Mouse (Mus musculus) stomach, postnatal 0 days (tissue): ENCODE data around the gene Oosp1. TPM values are rescaled to one million over a fixed set of nuclear protein-coding genes. Genes with fewer than 3 reads are reported as not detected.

Experiments used
- ATAC-seq: fragments of 200-750 bp; cut with Nextera tagmentation; 2 replicates; pipeline ENCODE4 v1.8.0; 2017; ENCODE audit not compliant: low FRiP score, low TSS enrichment
- DNase-seq: peaks from one replicate; pipeline ENCODE4 v3.0.0-alpha.2; 2016; ENCODE audit warnings: low spot score
- H3K27ac ChIP-seq: fragments of 300-500 bp; sonication (generic); replicated peaks from 2 replicates; pipeline ENCODE4 v1.5.1; 2014; ENCODE audit warnings: mild to moderate bottlenecking, control low read depth
- H3K27me3 ChIP-seq: fragments of 300-500 bp; sonication (generic); 2 replicates; pipeline ENCODE4 v1.6.1; 2014; ENCODE audit warnings: low read length; ENCODE audit not compliant: control insufficient read depth, insufficient read depth
- H3K36me3 ChIP-seq: fragments of 300-500 bp; sonication (generic); 2 replicates; pipeline ENCODE4 v1.6.1; 2014; ENCODE audit warnings: low read length, mixed read lengths; ENCODE audit not compliant: control insufficient read depth, insufficient read depth
- H3K4me1 ChIP-seq: fragments of 300-500 bp; sonication (generic); replicated peaks from 2 replicates; pipeline ENCODE4 v1.6.1; 2014; ENCODE audit warnings: antibody characterized with exemption; ENCODE audit not compliant: control insufficient read depth, insufficient read depth
- H3K4me2 ChIP-seq: fragments of 300-500 bp; sonication (generic); replicated peaks from 2 replicates; pipeline ENCODE4 v1.6.1; 2014; ENCODE audit warnings: low read depth, mild to moderate bottlenecking, control low read depth, moderate library complexity
- H3K4me3 ChIP-seq: fragments of 300-500 bp; sonication (generic); 2 replicates; pipeline ENCODE4 v1.5.1; 2014; ENCODE audit warnings: low read depth, low read length, control low read depth
- H3K9ac ChIP-seq: fragments of 300-500 bp; sonication (generic); 2 replicates; pipeline ENCODE4 v1.6.1; 2014; ENCODE audit warnings: mild to moderate bottlenecking, low read length, control low read depth, mixed read lengths
- H3K9me3 ChIP-seq: fragments of 300-500 bp; sonication (generic); 2 replicates; pipeline ENCODE4 v1.6.1; 2016; ENCODE audit warnings: low read length; ENCODE audit not compliant: control insufficient read depth
- CTCF ChIP-seq: IDR thresholded peaks from 2 replicates; pipeline ENCODE4 v1.5.1; 2016; ENCODE audit warnings: antibody characterized with exemption, low read depth, mild to moderate bottlenecking, moderate library complexity
- EP300 ChIP-seq: optimal IDR thresholded peaks from 2 replicates; pipeline ENCODE3; 2016; ENCODE audit warnings: antibody characterized with exemption
- polyA plus RNA-seq: library from polyadenylated mRNA; unstranded; fragments of >200 nt; fragmentation: Nextera tagmentation; extraction: Ambion mirVana; gene quantifications from 2 replicates; pipeline ENCODE4 v1.2.1, GENCODE M21; 2015

Oosp1 gene
- polyA plus RNA-seq, 1 experiment from 2014 or later = not detected

DNA sequence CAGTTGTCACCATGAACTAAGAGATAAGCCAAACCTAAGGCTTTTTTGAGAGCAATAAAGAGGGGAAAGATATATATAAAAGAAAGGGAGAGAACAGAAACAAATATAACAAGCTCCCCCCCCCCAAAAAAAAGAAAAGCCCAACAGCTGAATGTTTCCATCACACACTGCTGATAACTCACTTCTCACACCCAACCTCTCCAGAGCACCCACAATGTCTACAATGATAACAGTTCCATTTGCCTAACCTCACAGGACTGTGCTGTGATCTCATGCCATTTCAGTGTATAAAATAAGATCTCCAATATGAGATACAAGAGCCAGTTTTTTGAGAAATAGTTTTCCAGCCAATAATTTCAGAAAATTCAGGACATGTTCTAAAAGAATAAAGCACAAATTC is 73.0 kb downstream of the Oosp1 start:
- Histone ChIP-seq H3K4me2 (no peak overlapping the region), H3K4me3 (no peak overlapping the region), H3K27me3 (no peaks in the 10 kb centered on the region), H3K9ac (no peak overlapping the region), H3K4me1 (no peaks in the 10 kb centered on the region), H3K36me3 (no peaks in the 10 kb centered on the region), H3K9me3 (no peaks in the 10 kb centered on the region), H3K27ac (no peak overlapping the region)
- ATAC-seq = no peak
- no peak for DNase-seq
- TF ChIP-seq CTCF (no peak), EP300 (no peak)

Other genes with a start within 250 kb of the Oosp1 start
- 0.89 and 1.0 TPM in 2 replicates for gene Ms4a4b, start 247.6 kb downstream of the Oosp1 start, polyA plus RNA-seq
- gene Ms4a6c, start 221.8 kb downstream of the Oosp1 start, polyA plus RNA-seq = 9.6 and 10.5 TPM in 2 replicates
- 0.16 and 0.19 TPM in 2 replicates for gene Gm8369, start 205.2 kb downstream of the Oosp1 start, polyA plus RNA-seq
- 6.6 and 6.9 TPM in 2 replicates for gene Ms4a6b, start 174.6 kb downstream of the Oosp1 start, polyA plus RNA-seq
- gene Ms4a4d, start 154.3 kb downstream of the Oosp1 start, polyA plus RNA-seq = 8.6 and 9.1 TPM in 2 replicates
- gene Ms4a6d, start 86.3 kb downstream of the Oosp1 start, polyA plus RNA-seq = 4.5 and 5.0 TPM in 2 replicates
- gene Ms4a2, start 67.4 kb downstream of the Oosp1 start, polyA plus RNA-seq = 0.16 and 0.24 TPM in 2 replicates
- gene Ms4a3, start 50.3 kb downstream of the Oosp1 start, polyA plus RNA-seq = 0.07 and 0.10 TPM in 2 replicates
- not detected in 2 replicates for gene Oosp2, start 30.6 kb downstream of the Oosp1 start, polyA plus RNA-seq
- not detected in 2 replicates for gene Oosp3, start 5.9 kb upstream of the Oosp1 start, polyA plus RNA-seq
- 161 and 172 TPM in 2 replicates for gene Gif, start 56.4 kb upstream of the Oosp1 start, polyA plus RNA-seq
- 49.2 and 51.4 TPM in 2 replicates for gene Mrpl16, start 79.2 kb upstream of the Oosp1 start, polyA plus RNA-seq
- gene Stx3, start 128.3 kb upstream of the Oosp1 start, polyA plus RNA-seq = 17.9 and 18.7 TPM in 2 replicates
- gene Olfr1417, start 148.1 kb upstream of the Oosp1 start, polyA plus RNA-seq = not detected in 2 replicates
- not detected in 2 replicates for gene Olfr1418, start 169.9 kb upstream of the Oosp1 start, polyA plus RNA-seq
- gene Olfr1419, start 184.0 kb upstream of the Oosp1 start, polyA plus RNA-seq = not detected in 2 replicates
- 0.06 and 0.08 TPM in 2 replicates for gene Olfr1420, start 195.4 kb upstream of the Oosp1 start, polyA plus RNA-seq
- 5.7 and 6.6 TPM in 2 replicates for gene Patl1, start 221.2 kb upstream of the Oosp1 start, polyA plus RNA-seq